Mouse (Mus musculus): ENCODE measurements around the gene Fam169b.
A peak's percentile ranks its signal among the peaks of the same experiment; 100 is the strongest.
"Not testable (repeated sequence)": the region's sequence is repeated elsewhere in the genome, so short reads cannot be mapped to it uniquely, and the experiment has no call there.

Gene Fam169b

GRCm38 (mm10) chr7:68264028-68264453 is 9.6 kb upstream of the Fam169b start, which contains the start of gene Pgpep1l:
Pgpep1l (minus strand) TSS chr7:68264233.
- DNase-seq (ENCODE audit: low read depth, low spot score) = no peak

- DNase-seq (ENCODE audit: low read depth, low spot score) = no peak
These were observed 9.1 kb upstream of the Fam169b start for GRCm38 (mm10) chr7:68264531-68264930.

GRCm38 (mm10) chr7:68265391-68265790 is 8.2 kb upstream of the Fam169b start:
- no peak for DNase-seq (ENCODE audit: low read depth, low spot score)

GRCm38 (mm10) chr7:68266691-68267090 is 6.9 kb upstream of the Fam169b start:
- no peak for DNase-seq (ENCODE audit: low read depth, low spot score)

- no peak for DNase-seq (ENCODE audit: low read depth, low spot score)
These were observed 3.1 kb upstream of the Fam169b start for GRCm38 (mm10) chr7:68270551-68270950.

GRCm38 (mm10) chr7:68271816-68272215 is 1.8 kb upstream of the Fam169b start:
- DNase-seq (ENCODE audit: low read depth, low spot score) = no peak

- DNase-seq (ENCODE audit: low read depth, low spot score) = no peak
These were observed 1.0 kb upstream of the Fam169b start for GRCm38 (mm10) chr7:68272607-68273006.

- no peak for DNase-seq (ENCODE audit: low read depth, low spot score)
These were observed 579 bp downstream of the Fam169b start for GRCm38 (mm10) chr7:68274218-68274617.

- no peak for DNase-seq (ENCODE audit: low read depth, low spot score)
These were observed 1.3 kb downstream of the Fam169b start for GRCm38 (mm10) chr7:68274951-68275350.

- DNase-seq (ENCODE audit: low read depth, low spot score) = not testable (repeated sequence)
These were observed 1.8 kb downstream of the Fam169b start for GRCm38 (mm10) chr7:68275445-68275837.

- DNase-seq (ENCODE audit: low read depth, low spot score) = peak; percentile 64
These were observed 2.4 kb downstream of the Fam169b start for GRCm38 (mm10) chr7:68275838-68276731.

- no peak for DNase-seq (ENCODE audit: low read depth, low spot score)
These were observed 3.6 kb downstream of the Fam169b start for GRCm38 (mm10) chr7:68277054-68277896.

- no peak for DNase-seq (ENCODE audit: low read depth, low spot score)
These were observed 4.2 kb downstream of the Fam169b start for GRCm38 (mm10) chr7:68277897-68278270.

GRCm38 (mm10) chr7:68278385-68278784 is 4.7 kb downstream of the Fam169b start:
- DNase-seq (ENCODE audit: low read depth, low spot score) = no peak

- DNase-seq (ENCODE audit: low read depth, low spot score) = no peak
These were observed 5.3 kb downstream of the Fam169b start for GRCm38 (mm10) chr7:68278908-68279307.

- DNase-seq (ENCODE audit: low read depth, low spot score) = no peak
These were observed 5.8 kb downstream of the Fam169b start for GRCm38 (mm10) chr7:68279481-68279880.

GRCm38 (mm10) chr7:68280352-68280869 is 6.8 kb downstream of the Fam169b start:
- no peak for DNase-seq (ENCODE audit: low read depth, low spot score)

GRCm38 (mm10) chr7:68281341-68281740 is 7.7 kb downstream of the Fam169b start:
- DNase-seq (ENCODE audit: low read depth, low spot score) = no peak

- no peak for DNase-seq (ENCODE audit: low read depth, low spot score)
These were observed 8.9 kb downstream of the Fam169b start for GRCm38 (mm10) chr7:68282304-68283132.

- DNase-seq (ENCODE audit: low read depth, low spot score) = not testable (repeated sequence)
These were observed 9.5 kb downstream of the Fam169b start for GRCm38 (mm10) chr7:68283133-68283520.

- no peak for DNase-seq (ENCODE audit: low read depth, low spot score)
These were observed 10.1 kb downstream of the Fam169b start for GRCm38 (mm10) chr7:68283776-68284175.
